Mouse (Mus musculus): ENCODE results near the gene Ece1. TPM values are rescaled to one million over a fixed set of nuclear protein-coding genes. Genes with fewer than 3 reads are reported as not detected.

Ece1 gene
- polyA plus RNA-seq, 1 experiment, result 69.9 TPM

- Histone ChIP-seq H3K36me3 (ENCODE audit: control insufficient read depth, insufficient read depth) (no peaks in the 10 kb centered on the region), H3ac (ENCODE audit: control insufficient read depth, insufficient read length) (no peak overlapping the region), H3K4me3 (no peak overlapping the region), H3K27me3 (ENCODE audit: control insufficient read depth, insufficient read depth, insufficient read length) (no peaks in the 10 kb centered on the region), H3K79me2 (ENCODE audit: control insufficient read depth, insufficient read depth) (no peaks in the 10 kb centered on the region), H3K4me2 (ENCODE audit: low read depth) (no peak overlapping the region)
- TF ChIP-seq MYOD1 (IDR thresholded peaks at IDR 0.05; ENCODE audit: control insufficient read depth in 1 of 3, insufficient read length in 2 of 3, low read depth in 2 of 3) (no peak), TCF3 (IDR thresholded peaks at IDR 0.05; ENCODE audit: insufficient read length, low read depth) (no peak), POLR2AphosphoS2 (IDR thresholded peaks at IDR 0.05; ENCODE audit: insufficient read length, low read depth) (no peak), E2F4 (IDR thresholded peaks at IDR 0.05; ENCODE audit: insufficient read depth) (no peak), MAX (IDR thresholded peaks at IDR 0.05; ENCODE audit: low read depth) (no peak), REST (IDR thresholded peaks at IDR 0.05; ENCODE audit: insufficient read depth, insufficient read length) (no peak), POLR2A (IDR thresholded peaks at IDR 0.05; ENCODE audit: insufficient read length, low read depth) (no peak), MYOG (IDR thresholded peaks at IDR 0.05; ENCODE audit: control insufficient read depth in 1 of 3, insufficient read depth in 1 of 3, insufficient read length in 2 of 3, low read depth in 2 of 3) (no peak), SRF (IDR thresholded peaks at IDR 0.05; ENCODE audit: control insufficient read depth, insufficient read length, low read depth) (no peak), CEBPB (IDR thresholded peaks at IDR 0.05; ENCODE audit: insufficient read depth, poor library complexity, severe bottlenecking) (no peak), USF1 (IDR thresholded peaks at IDR 0.05; ENCODE audit: low read depth) (no peak), TCF12 (IDR thresholded peaks at IDR 0.05; ENCODE audit: insufficient read depth, poor library complexity, severe bottlenecking) (no peak)
These were observed 63.1 kb downstream of the Ece1 start for GRCm38 (mm10) chr4:137925176-137925575.

- Histone ChIP-seq H3K79me2 (ENCODE audit: control insufficient read depth, insufficient read depth) (no peaks in the 10 kb centered on the region), H3K27me3 (ENCODE audit: control insufficient read depth, insufficient read depth, insufficient read length) (no peaks in the 10 kb centered on the region), H3K4me2 (ENCODE audit: low read depth) (no peak overlapping the region), H3K4me3 (no peak overlapping the region), H3ac (ENCODE audit: control insufficient read depth, insufficient read length) (no peak overlapping the region), H3K36me3 (ENCODE audit: control insufficient read depth, insufficient read depth) (no peaks in the 10 kb centered on the region)
- TF ChIP-seq POLR2AphosphoS2 (IDR thresholded peaks at IDR 0.05; ENCODE audit: insufficient read length, low read depth), result no peak
- no peak for TF ChIP-seq POLR2A (IDR thresholded peaks at IDR 0.05; ENCODE audit: insufficient read length, low read depth)
- TF ChIP-seq REST (IDR thresholded peaks at IDR 0.05; ENCODE audit: insufficient read depth, insufficient read length), result no peak
- TF ChIP-seq SRF (IDR thresholded peaks at IDR 0.05; ENCODE audit: control insufficient read depth, insufficient read length, low read depth), result no peak
- no peak for TF ChIP-seq CEBPB (IDR thresholded peaks at IDR 0.05; ENCODE audit: insufficient read depth, poor library complexity, severe bottlenecking)
- TF ChIP-seq TCF12 (IDR thresholded peaks at IDR 0.05; ENCODE audit: insufficient read depth, poor library complexity, severe bottlenecking), result no peak
- TF ChIP-seq MAX (IDR thresholded peaks at IDR 0.05; ENCODE audit: low read depth), result no peak
- TF ChIP-seq USF1 (IDR thresholded peaks at IDR 0.05; ENCODE audit: low read depth), result no peak
- no peak for TF ChIP-seq MYOG (IDR thresholded peaks at IDR 0.05; ENCODE audit: control insufficient read depth in 1 of 3, insufficient read depth in 1 of 3, insufficient read length in 2 of 3, low read depth in 2 of 3)
- no peak for TF ChIP-seq MYOD1 (IDR thresholded peaks at IDR 0.05; ENCODE audit: control insufficient read depth in 1 of 3, insufficient read length in 2 of 3, low read depth in 2 of 3)
- no peak for TF ChIP-seq E2F4 (IDR thresholded peaks at IDR 0.05; ENCODE audit: insufficient read depth)
- no peak for TF ChIP-seq TCF3 (IDR thresholded peaks at IDR 0.05; ENCODE audit: insufficient read length, low read depth)
These were observed 64.1 kb downstream of the Ece1 start for GRCm38 (mm10) chr4:137926161-137926560.

GRCm38 (mm10) chr4:137927136-137927535 lies 65.1 kb downstream of the Ece1 start:
- TF ChIP-seq SRF (IDR thresholded peaks at IDR 0.05; ENCODE audit: control insufficient read depth, insufficient read length, low read depth), result no peak
- TF ChIP-seq POLR2AphosphoS2 (IDR thresholded peaks at IDR 0.05; ENCODE audit: insufficient read length, low read depth), result no peak
- TF ChIP-seq TCF12 (IDR thresholded peaks at IDR 0.05; ENCODE audit: insufficient read depth, poor library complexity, severe bottlenecking), result no peak
- TF ChIP-seq MAX (IDR thresholded peaks at IDR 0.05; ENCODE audit: low read depth), result no peak
- no peak for TF ChIP-seq POLR2A (IDR thresholded peaks at IDR 0.05; ENCODE audit: insufficient read length, low read depth)
- no peak for TF ChIP-seq TCF3 (IDR thresholded peaks at IDR 0.05; ENCODE audit: insufficient read length, low read depth)
- TF ChIP-seq REST (IDR thresholded peaks at IDR 0.05; ENCODE audit: insufficient read depth, insufficient read length), result no peak
- no peak for TF ChIP-seq USF1 (IDR thresholded peaks at IDR 0.05; ENCODE audit: low read depth)
- no peak for TF ChIP-seq CEBPB (IDR thresholded peaks at IDR 0.05; ENCODE audit: insufficient read depth, poor library complexity, severe bottlenecking)
- no peak for TF ChIP-seq MYOD1 (IDR thresholded peaks at IDR 0.05; ENCODE audit: control insufficient read depth in 1 of 3, insufficient read length in 2 of 3, low read depth in 2 of 3)
- no peak for TF ChIP-seq E2F4 (IDR thresholded peaks at IDR 0.05; ENCODE audit: insufficient read depth)
- no peak for TF ChIP-seq MYOG (IDR thresholded peaks at IDR 0.05; ENCODE audit: control insufficient read depth in 1 of 3, insufficient read depth in 1 of 3, insufficient read length in 2 of 3, low read depth in 2 of 3)
- Histone ChIP-seq H3K36me3 (ENCODE audit: control insufficient read depth, insufficient read depth) (no peaks in the 10 kb centered on the region), H3K27me3 (ENCODE audit: control insufficient read depth, insufficient read depth, insufficient read length) (no peaks in the 10 kb centered on the region), H3K4me2 (ENCODE audit: low read depth) (no peak overlapping the region), H3K4me3 (no peak overlapping the region), H3K79me2 (ENCODE audit: control insufficient read depth, insufficient read depth) (no peaks in the 10 kb centered on the region), H3ac (ENCODE audit: control insufficient read depth, insufficient read length) (no peak overlapping the region)

DNA sequence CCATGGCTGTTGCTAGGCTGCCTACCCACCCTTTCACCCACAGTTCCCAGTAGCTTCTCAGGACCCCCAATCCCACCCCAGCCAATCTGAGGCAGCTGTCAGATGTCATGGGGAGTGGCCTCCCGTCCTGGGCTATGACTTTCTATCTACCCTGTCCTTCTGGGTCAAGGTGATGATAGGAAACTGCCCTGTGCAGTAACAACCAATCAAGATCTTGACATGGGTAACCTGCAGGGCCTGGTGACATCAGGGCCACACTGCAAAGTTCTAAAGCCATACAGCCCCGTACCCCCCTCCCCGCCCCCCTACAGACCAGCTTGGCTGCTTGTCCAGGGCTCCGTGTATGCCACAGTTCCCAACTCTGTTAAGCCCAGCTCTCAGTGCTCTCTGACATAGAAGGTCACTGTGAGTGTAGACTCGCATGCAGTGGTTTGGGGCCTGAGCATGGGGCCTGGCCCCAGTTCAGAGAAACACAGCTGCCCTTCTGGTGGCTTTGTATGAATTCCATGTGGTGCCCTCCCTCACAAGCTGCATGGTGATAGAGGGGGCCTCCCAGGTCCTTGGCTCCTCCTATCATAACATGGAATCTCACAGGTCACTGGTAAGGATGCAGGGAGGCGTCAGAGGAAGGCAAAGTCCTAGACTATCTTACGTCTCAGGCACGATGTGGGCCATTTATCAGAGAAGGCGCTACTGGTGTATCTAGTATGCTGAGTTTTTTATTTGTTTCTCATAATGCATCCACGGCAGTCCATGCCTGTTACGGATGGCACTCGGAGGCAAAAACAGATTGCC lies 65.9 kb downstream of the Ece1 start:
- Histone ChIP-seq H3K4me2 (ENCODE audit: low read depth) (no peak overlapping the region), H3K4me3 (no peak overlapping the region), H3K36me3 (ENCODE audit: control insufficient read depth, insufficient read depth) (no peaks in the 10 kb centered on the region), H3K79me2 (ENCODE audit: control insufficient read depth, insufficient read depth) (no peaks in the 10 kb centered on the region), H3K27me3 (ENCODE audit: control insufficient read depth, insufficient read depth, insufficient read length) (no peaks in the 10 kb centered on the region), H3ac (ENCODE audit: control insufficient read depth, insufficient read length) (no peak overlapping the region)
- TF ChIP-seq MYOG (IDR thresholded peaks at IDR 0.05; ENCODE audit: control insufficient read depth in 1 of 3, insufficient read depth in 1 of 3, insufficient read length in 2 of 3, low read depth in 2 of 3) (peak in 1 of 3 experiments; percentile 21), POLR2A (IDR thresholded peaks at IDR 0.05; ENCODE audit: insufficient read length, low read depth) (no peak)

Data from myocyte (in vitro differentiated cells).